Mouse (Mus musculus) hindbrain, embryonic 16.5 days (tissue): ENCODE measurements around the gene Iqcd. TPM values are rescaled to one million over a fixed set of nuclear protein-coding genes. Genes with fewer than 3 reads are reported as not detected.
A peak's percentile ranks its signal among the peaks of the same experiment; 100 is the strongest.

Experiments
- ATAC-seq: fragments of 200-750 bp; cut with Nextera tagmentation; 2 replicates; pipeline ENCODE4 v1.8.0; 2017; ENCODE audit warnings: moderate TSS enrichment, moderate library complexity
- H3K27ac ChIP-seq: fragments of 300-500 bp; sonication (generic); 2 replicates; pipeline ENCODE4 v1.5.1; 2014; ENCODE audit warnings: low read depth, mild to moderate bottlenecking, control low read depth, low read length, moderate library complexity
- H3K27me3 ChIP-seq: fragments of 300-500 bp; sonication (generic); replicated peaks from 2 replicates; pipeline ENCODE4 v1.6.1; 2014; ENCODE audit warnings: low read length; ENCODE audit not compliant: control insufficient read depth, insufficient read depth
- H3K36me3 ChIP-seq: fragments of 300-500 bp; sonication (generic); 2 replicates; pipeline ENCODE4 v1.6.1; 2014; ENCODE audit warnings: mild to moderate bottlenecking, low read length, moderate library complexity, mixed read lengths; ENCODE audit not compliant: control insufficient read depth, insufficient read depth
- H3K4me1 ChIP-seq: fragments of 300-500 bp; sonication (generic); 2 replicates; pipeline ENCODE4 v1.6.1; 2014; ENCODE audit warnings: low read depth, low read length; ENCODE audit not compliant: control insufficient read depth, insufficient read depth
- H3K4me2 ChIP-seq: fragments of 300-500 bp; sonication (generic); 2 replicates; pipeline ENCODE4 v1.6.1; 2014; ENCODE audit warnings: mild to moderate bottlenecking, low read length, control low read depth, moderate library complexity
- H3K4me3 ChIP-seq: fragments of 300-500 bp; sonication (generic); 2 replicates; pipeline ENCODE4 v1.5.1; 2014; ENCODE audit warnings: mild to moderate bottlenecking, low read length, control low read depth, moderate library complexity
- H3K9ac ChIP-seq: fragments of 300-500 bp; sonication (generic); 2 replicates; pipeline ENCODE4 v1.6.1; 2014; ENCODE audit warnings: low read depth, mild to moderate bottlenecking, control low read depth, low read length, moderate library complexity
- H3K9me3 ChIP-seq: fragments of 300-500 bp; sonication (generic); 2 replicates; pipeline ENCODE4 v1.6.1; 2014; ENCODE audit warnings: mild to moderate bottlenecking, low read length, moderate library complexity; ENCODE audit not compliant: control insufficient read depth
- WGBS: fragments of 180-500 bp; shearing (Covaris S2); extraction: QIAGEN DNeasy Blood & Tissue Kit; methylation state at CpG from one replicate; pipeline ENCODE4 v1.1.7; 2014; 5-methylcytosine and 5-hydroxymethylcytosine counted together
- polyA plus RNA-seq: library from polyadenylated mRNA; unstranded; fragments of >200 nt; fragmentation: Nextera tagmentation; extraction: Ambion mirVana; gene quantifications from 2 replicates; pipeline ENCODE4 v1.2.1, GENCODE M21; 2015

The Iqcd gene
- 2.0 and 2.4 TPM in 2 replicates for polyA plus RNA-seq

- peak within 1 kb of the TSS; percentile 99 for H3K4me2 ChIP-seq
- peak; percentile 99 for ATAC-seq
- H3K27me3 ChIP-seq = no peaks in the 10 kb centered on the region
- no peaks in the 10 kb centered on the region for H3K36me3 ChIP-seq
- peaks cover 19% of the 10 kb centered on the region for H3K4me1 ChIP-seq
- H3K9ac ChIP-seq = peak within 1 kb of the TSS; percentile 71
- peak within 1 kb of the TSS; percentile 63 for H3K27ac ChIP-seq
- peak within 1 kb of the TSS; percentile 54 for H3K4me3 ChIP-seq
- WGBS = under 1% methylated on average over 35 of the region's 35 CpGs
- no peaks in the 10 kb centered on the region for H3K9me3 ChIP-seq
These were observed at the start of gene Iqcd, which contains the start of gene Tpcn1 for GRCm38 (mm10) chr5:120588569-120589094. Gene Iqcd (plus strand): TSS chr5:120589016. Gene Tpcn1 (minus strand): TSS chr5:120588673.

GRCm38 (mm10) chr5:120548236-120548850 is 40.5 kb upstream of the Iqcd start:
- no peak for ATAC-seq
- Histone ChIP-seq H3K4me1 (no peaks in the 10 kb centered on the region), H3K4me2 (no peak overlapping the region), H3K9me3 (no peaks in the 10 kb centered on the region), H3K27me3 (no peaks in the 10 kb centered on the region), H3K27ac (no peak overlapping the region), H3K9ac (no peak overlapping the region), H3K36me3 (peaks cover 10% of the 10 kb centered on the region), H3K4me3 (no peak overlapping the region)
- 68% methylated on average over 11 of the region's 11 CpGs for WGBS

DNA sequence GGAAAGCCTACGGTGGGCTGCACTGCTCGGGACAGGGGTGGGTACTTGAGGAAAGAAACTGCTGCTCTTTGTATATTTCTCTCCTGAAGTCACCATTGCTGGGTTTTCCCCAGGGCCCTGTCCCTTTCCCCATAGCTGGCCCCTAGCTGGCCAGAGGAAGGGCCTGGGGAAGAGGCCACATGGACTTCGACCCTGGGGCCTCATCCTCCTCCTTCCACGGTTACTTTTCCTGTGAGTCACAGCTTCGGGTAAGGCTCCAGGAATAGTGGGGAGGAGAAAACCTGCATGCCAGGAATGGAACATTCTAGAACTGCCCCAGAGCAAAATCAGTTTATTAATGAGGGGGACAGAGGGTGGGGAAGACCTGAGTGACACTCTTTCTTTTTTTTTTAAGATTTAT is 38.7 kb upstream of the Iqcd start:
- Histone ChIP-seq H3K4me2 (no peak overlapping the region), H3K36me3 (peaks cover 15% of the 10 kb centered on the region), H3K4me1 (no peaks in the 10 kb centered on the region), H3K27ac (no peak overlapping the region), H3K9me3 (no peaks in the 10 kb centered on the region), H3K4me3 (no peak overlapping the region), H3K9ac (no peak overlapping the region), H3K27me3 (no peaks in the 10 kb centered on the region)
- WGBS = 94% methylated on average over 5 of the region's 5 CpGs
- no peak for ATAC-seq

DNA sequence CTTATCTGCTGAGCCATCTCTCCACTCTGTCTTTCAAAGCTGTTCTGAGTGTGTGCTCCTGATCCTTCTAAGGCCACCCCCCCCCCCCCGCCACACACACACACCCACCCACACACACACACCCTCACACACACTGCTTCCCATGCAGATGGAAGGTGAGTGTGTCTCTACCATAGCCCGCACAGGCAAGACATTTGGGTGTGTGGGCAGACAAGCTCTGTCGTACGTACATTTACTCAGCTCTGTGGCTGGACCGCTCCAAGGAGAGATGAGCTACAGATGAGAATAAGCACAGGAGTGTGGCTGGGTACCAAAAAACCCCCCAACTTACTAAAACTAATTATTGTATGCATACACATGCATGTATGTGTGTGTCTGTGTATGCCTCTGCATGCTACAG is 38.1 kb upstream of the Iqcd start:
- Histone ChIP-seq H3K4me2 (no peak overlapping the region), H3K4me1 (no peaks in the 10 kb centered on the region), H3K9ac (no peak overlapping the region), H3K36me3 (peaks cover 18% of the 10 kb centered on the region), H3K27me3 (no peaks in the 10 kb centered on the region), H3K4me3 (no peak overlapping the region), H3K9me3 (no peaks in the 10 kb centered on the region), H3K27ac (no peak overlapping the region)
- 99% methylated on average over 5 of the region's 5 CpGs for WGBS
- ATAC-seq = no peak

GRCm38 (mm10) chr5:120555871-120556270 is 32.9 kb upstream of the Iqcd start:
- Histone ChIP-seq H3K4me3 (no peak overlapping the region), H3K27ac (no peak overlapping the region), H3K4me1 (peaks cover 10% of the 10 kb centered on the region), H3K9me3 (no peaks in the 10 kb centered on the region), H3K36me3 (peaks cover 15% of the 10 kb centered on the region), H3K27me3 (no peaks in the 10 kb centered on the region), H3K9ac (no peak overlapping the region), H3K4me2 (no peak overlapping the region)
- ATAC-seq = no peak
- 79% methylated on average over 24 of the region's 24 CpGs for WGBS

GRCm38 (mm10) chr5:120558041-120558440 is 30.8 kb upstream of the Iqcd start:
- ATAC-seq = no peak
- H3K4me2 ChIP-seq = no peak overlapping the region
- H3K4me1 ChIP-seq = peaks cover 17% of the 10 kb centered on the region
- no peaks in the 10 kb centered on the region for H3K9me3 ChIP-seq
- no peak overlapping the region for H3K4me3 ChIP-seq
- H3K27ac ChIP-seq = no peak overlapping the region
- H3K27me3 ChIP-seq = no peaks in the 10 kb centered on the region
- H3K36me3 ChIP-seq = peaks cover 11% of the 10 kb centered on the region
- H3K9ac ChIP-seq = 0 out of 2 replicates have a peak overlapping the region, but pooled peaks have one; percentile 10
- WGBS = 79% methylated on average over 8 of the region's 8 CpGs

GRCm38 (mm10) chr5:120558762-120559161 is 30.1 kb upstream of the Iqcd start:
- ATAC-seq = no peak
- H3K9ac ChIP-seq = no peak overlapping the region
- H3K27ac ChIP-seq = no peak overlapping the region

GRCm38 (mm10) chr5:120560129-120560615 is 28.6 kb upstream of the Iqcd start:
- no peak for ATAC-seq

More at GRCm38 (mm10) chr5:120558762-120559161, 30.1 kb upstream of the Iqcd start:
- Histone ChIP-seq H3K4me3 (no peak overlapping the region), H3K4me2 (no peak overlapping the region), H3K36me3 (peaks cover 8% of the 10 kb centered on the region), H3K27me3 (no peaks in the 10 kb centered on the region), H3K4me1 (peaks cover 17% of the 10 kb centered on the region), H3K9me3 (no peaks in the 10 kb centered on the region)
- 64% methylated on average over 14 of the region's 14 CpGs for WGBS

GRCm38 (mm10) chr5:120560616-120561311 is 28.1 kb upstream of the Iqcd start:
- peak overlapping the region; percentile 36 for H3K4me2 ChIP-seq

More at GRCm38 (mm10) chr5:120560129-120560615, 28.6 kb upstream of the Iqcd start:
- H3K4me1 ChIP-seq = peaks cover 27% of the 10 kb centered on the region
- H3K27me3 ChIP-seq = no peaks in the 10 kb centered on the region
- no peaks in the 10 kb centered on the region for H3K9me3 ChIP-seq
- H3K9ac ChIP-seq = no peak overlapping the region
- 49% methylated on average over 9 of the region's 9 CpGs for WGBS
- peak overlapping the region; percentile 75 for H3K27ac ChIP-seq
- H3K4me2 ChIP-seq = peak overlapping the region; percentile 12
- peaks cover 2% of the 10 kb centered on the region; the same call in 1 of the 2 replicates for H3K36me3 ChIP-seq
- H3K4me3 ChIP-seq = no peak overlapping the region

More at GRCm38 (mm10) chr5:120560616-120561311, 28.1 kb upstream of the Iqcd start:
- Histone ChIP-seq H3K9ac (peak overlapping the region; percentile 38), H3K27me3 (no peaks in the 10 kb centered on the region), H3K36me3 (no peaks in the 10 kb centered on the region; the same call in 1 of the 2 replicates), H3K4me1 (peaks cover 32% of the 10 kb centered on the region), H3K4me3 (no peak overlapping the region), H3K9me3 (no peaks in the 10 kb centered on the region), H3K27ac (peak overlapping the region; percentile 75)
- 17% methylated on average over 16 of the region's 16 CpGs for WGBS
- ATAC-seq = peak; percentile 84
